Mouse (Mus musculus): Measurements from ENCODE around the gene Rcor3.

The Rcor3 gene

GRCm38 (mm10) chr1:192070618-192071051 is 67.2 kb downstream of the Rcor3 start:
- DNase-seq (ENCODE audit: low read depth in 1 of 2, low spot score in 2 of 2), result no peak

- DNase-seq (ENCODE audit: low read depth in 1 of 2, low spot score in 2 of 2), result no peak
These were observed 67.8 kb downstream of the Rcor3 start for GRCm38 (mm10) chr1:192069971-192070591.

GRCm38 (mm10) chr1:192068188-192068587 is 69.7 kb downstream of the Rcor3 start:
- no peak for DNase-seq (ENCODE audit: low read depth in 1 of 2, low spot score in 2 of 2)

GRCm38 (mm10) chr1:192066956-192067355 is 70.9 kb downstream of the Rcor3 start:
- no peak for DNase-seq (ENCODE audit: low read depth in 1 of 2, low spot score in 2 of 2)

GRCm38 (mm10) chr1:192063209-192063946 is 74.5 kb downstream of the Rcor3 start:
- no peak for DNase-seq (ENCODE audit: low read depth in 1 of 2, low spot score in 2 of 2)

GRCm38 (mm10) chr1:192062682-192063081 is 75.2 kb downstream of the Rcor3 start:
- DNase-seq (ENCODE audit: low read depth in 1 of 2, low spot score in 2 of 2), result no peak

GRCm38 (mm10) chr1:192061666-192062306 is 76.1 kb downstream of the Rcor3 start:
- no peak for DNase-seq (ENCODE audit: low read depth in 1 of 2, low spot score in 2 of 2)

- DNase-seq (ENCODE audit: low read depth in 1 of 2, low spot score in 2 of 2), result no peak
These were observed 79.0 kb downstream of the Rcor3 start for GRCm38 (mm10) chr1:192058911-192059310.

GRCm38 (mm10) chr1:192053726-192054125 is 84.1 kb downstream of the Rcor3 start:
- no peak for DNase-seq (ENCODE audit: low read depth in 1 of 2, low spot score in 2 of 2)

- DNase-seq (ENCODE audit: low read depth in 1 of 2, low spot score in 2 of 2), result no peak
These were observed 84.9 kb downstream of the Rcor3 start for GRCm38 (mm10) chr1:192052986-192053385.

GRCm38 (mm10) chr1:192052461-192052860 is 85.4 kb downstream of the Rcor3 start:
- DNase-seq (ENCODE audit: low read depth in 1 of 2, low spot score in 2 of 2), result no peak
